Mouse (Mus musculus) hindbrain, embryonic 16.5 days (tissue): ENCODE measurements at regions not wholly inside any gene's neighbourhood (a gene's known extent, or its start where the extent isn't known, plus 50 kb on each side); places are given as distances from the start of the nearest gene placed in this dataset.

ENCODE experiments used
- ATAC-seq: fragments of 200-750 bp; cut with Nextera tagmentation; 2 replicates; pipeline ENCODE4 v1.8.0; 2017; ENCODE audit warnings: moderate TSS enrichment, moderate library complexity
- H3K27ac ChIP-seq: fragments of 300-500 bp; sonication (generic); 2 replicates; pipeline ENCODE4 v1.5.1; 2014; ENCODE audit warnings: low read depth, mild to moderate bottlenecking, control low read depth, low read length, moderate library complexity
- H3K27me3 ChIP-seq: fragments of 300-500 bp; sonication (generic); replicated peaks from 2 replicates; pipeline ENCODE4 v1.6.1; 2014; ENCODE audit warnings: low read length; ENCODE audit not compliant: control insufficient read depth, insufficient read depth
- H3K36me3 ChIP-seq: fragments of 300-500 bp; sonication (generic); 2 replicates; pipeline ENCODE4 v1.6.1; 2014; ENCODE audit warnings: mild to moderate bottlenecking, low read length, moderate library complexity, mixed read lengths; ENCODE audit not compliant: control insufficient read depth, insufficient read depth
- H3K4me1 ChIP-seq: fragments of 300-500 bp; sonication (generic); 2 replicates; pipeline ENCODE4 v1.6.1; 2014; ENCODE audit warnings: low read depth, low read length; ENCODE audit not compliant: control insufficient read depth, insufficient read depth
- H3K4me2 ChIP-seq: fragments of 300-500 bp; sonication (generic); 2 replicates; pipeline ENCODE4 v1.6.1; 2014; ENCODE audit warnings: mild to moderate bottlenecking, low read length, control low read depth, moderate library complexity
- H3K4me3 ChIP-seq: fragments of 300-500 bp; sonication (generic); 2 replicates; pipeline ENCODE4 v1.5.1; 2014; ENCODE audit warnings: mild to moderate bottlenecking, low read length, control low read depth, moderate library complexity
- H3K9ac ChIP-seq: fragments of 300-500 bp; sonication (generic); 2 replicates; pipeline ENCODE4 v1.6.1; 2014; ENCODE audit warnings: low read depth, mild to moderate bottlenecking, control low read depth, low read length, moderate library complexity
- H3K9me3 ChIP-seq: fragments of 300-500 bp; sonication (generic); 2 replicates; pipeline ENCODE4 v1.6.1; 2014; ENCODE audit warnings: mild to moderate bottlenecking, low read length, moderate library complexity; ENCODE audit not compliant: control insufficient read depth
- WGBS: fragments of 180-500 bp; shearing (Covaris S2); extraction: QIAGEN DNeasy Blood & Tissue Kit; methylation state at CpG from one replicate; pipeline ENCODE4 v1.1.7; 2014; 5-methylcytosine and 5-hydroxymethylcytosine counted together

GRCm38 (mm10) chr13:14898495-14898894 is 268.5 kb downstream of the AW209491 start:
- Histone ChIP-seq H3K27ac (no peak overlapping the region), H3K27me3 (no peaks in the 10 kb centered on the region), H3K36me3 (no peaks in the 10 kb centered on the region), H3K9me3 (no peaks in the 10 kb centered on the region), H3K9ac (no peak overlapping the region), H3K4me2 (no peak overlapping the region), H3K4me3 (no peak overlapping the region), H3K4me1 (no peaks in the 10 kb centered on the region)
- no peak for ATAC-seq
- 79% methylated on average over 1 of the region's 1 CpGs for WGBS

GRCm38 (mm10) chr13:14930137-14930785 is 300.3 kb downstream of the AW209491 start:
- H3K4me3 ChIP-seq: no peak overlapping the region
- ATAC-seq: no peak
- H3K9me3 ChIP-seq: no peaks in the 10 kb centered on the region
- H3K27me3 ChIP-seq: no peaks in the 10 kb centered on the region
- WGBS: 94% methylated on average over 3 of the region's 3 CpGs
- no peak overlapping the region for H3K9ac ChIP-seq
- H3K36me3 ChIP-seq: no peaks in the 10 kb centered on the region
- H3K4me2 ChIP-seq: no peak overlapping the region
- H3K27ac ChIP-seq: no peak overlapping the region
- H3K4me1 ChIP-seq: no peaks in the 10 kb centered on the region

DNA sequence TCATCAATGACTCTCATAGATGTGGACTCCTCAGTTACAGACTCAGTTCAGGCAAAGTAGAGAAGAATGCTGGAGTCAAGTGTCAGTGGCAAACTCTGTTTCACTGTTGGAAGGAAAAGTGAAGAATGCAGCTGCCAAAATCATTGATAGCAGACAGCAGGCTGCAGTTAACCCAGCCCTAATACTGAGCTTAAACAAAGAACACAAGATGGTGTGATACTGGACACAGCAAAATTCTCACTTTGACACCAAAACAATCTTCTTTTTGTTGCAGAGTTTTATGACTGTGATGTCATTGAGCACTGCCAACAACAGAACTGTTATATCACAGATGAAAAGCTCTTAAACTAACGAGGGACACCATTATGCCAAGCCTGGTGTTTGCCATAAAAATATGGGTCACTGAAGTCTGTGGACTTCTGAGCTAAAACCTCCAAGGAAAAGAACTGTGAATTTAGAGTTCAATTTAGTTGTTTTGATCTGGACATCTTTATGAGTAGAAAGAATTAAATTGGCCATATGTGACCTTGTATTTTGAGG is 336.3 kb downstream of the AW209491 start:
- H3K4me3 ChIP-seq: no peak overlapping the region
- no peaks in the 10 kb centered on the region for H3K27me3 ChIP-seq
- no peak overlapping the region for H3K9ac ChIP-seq
- H3K4me1 ChIP-seq: no peaks in the 10 kb centered on the region
- H3K36me3 ChIP-seq: no peaks in the 10 kb centered on the region
- WGBS: 71% methylated on average over 1 of the region's 1 CpGs
- no peak overlapping the region for H3K4me2 ChIP-seq
- H3K9me3 ChIP-seq: no peaks in the 10 kb centered on the region
- no peak for ATAC-seq
- no peak overlapping the region for H3K27ac ChIP-seq

GRCm38 (mm10) chr13:15002700-15003099 is 372.7 kb downstream of the AW209491 start:
- Histone ChIP-seq H3K4me1 (no peaks in the 10 kb centered on the region), H3K36me3 (no peaks in the 10 kb centered on the region), H3K4me3 (no peak overlapping the region), H3K9ac (no peak overlapping the region), H3K4me2 (no peak overlapping the region), H3K27me3 (no peaks in the 10 kb centered on the region), H3K27ac (no peak overlapping the region), H3K9me3 (no peaks in the 10 kb centered on the region)
- ATAC-seq: no peak
- WGBS: 93% methylated on average over 3 of the region's 3 CpGs

DNA sequence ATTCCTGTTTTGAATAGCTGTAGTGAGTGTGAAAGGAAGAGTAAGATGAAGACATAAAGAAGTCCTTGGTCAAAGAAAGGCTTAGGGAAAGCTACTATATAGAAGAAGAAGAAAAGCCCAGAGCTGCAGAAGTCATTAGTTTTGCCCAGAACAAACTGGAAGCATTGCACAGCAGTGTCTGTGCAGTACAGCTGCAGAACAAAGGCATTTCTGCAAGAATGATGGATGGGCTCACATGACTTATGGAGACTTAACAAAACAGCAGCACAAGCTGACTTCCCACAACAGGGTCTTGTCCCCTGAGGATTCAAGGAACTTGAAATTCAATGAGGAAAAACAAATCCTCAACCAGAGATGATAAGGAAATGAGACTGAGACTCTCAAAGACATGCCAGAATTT is 381.7 kb downstream of the AW209491 start:
- H3K27ac ChIP-seq: no peak overlapping the region
- H3K9me3 ChIP-seq: no peaks in the 10 kb centered on the region
- no peak overlapping the region for H3K4me3 ChIP-seq
- ATAC-seq: no peak
- no peak overlapping the region for H3K4me2 ChIP-seq
- no peaks in the 10 kb centered on the region for H3K4me1 ChIP-seq
- H3K36me3 ChIP-seq: no peaks in the 10 kb centered on the region
- H3K9ac ChIP-seq: no peak overlapping the region
- H3K27me3 ChIP-seq: no peaks in the 10 kb centered on the region

DNA sequence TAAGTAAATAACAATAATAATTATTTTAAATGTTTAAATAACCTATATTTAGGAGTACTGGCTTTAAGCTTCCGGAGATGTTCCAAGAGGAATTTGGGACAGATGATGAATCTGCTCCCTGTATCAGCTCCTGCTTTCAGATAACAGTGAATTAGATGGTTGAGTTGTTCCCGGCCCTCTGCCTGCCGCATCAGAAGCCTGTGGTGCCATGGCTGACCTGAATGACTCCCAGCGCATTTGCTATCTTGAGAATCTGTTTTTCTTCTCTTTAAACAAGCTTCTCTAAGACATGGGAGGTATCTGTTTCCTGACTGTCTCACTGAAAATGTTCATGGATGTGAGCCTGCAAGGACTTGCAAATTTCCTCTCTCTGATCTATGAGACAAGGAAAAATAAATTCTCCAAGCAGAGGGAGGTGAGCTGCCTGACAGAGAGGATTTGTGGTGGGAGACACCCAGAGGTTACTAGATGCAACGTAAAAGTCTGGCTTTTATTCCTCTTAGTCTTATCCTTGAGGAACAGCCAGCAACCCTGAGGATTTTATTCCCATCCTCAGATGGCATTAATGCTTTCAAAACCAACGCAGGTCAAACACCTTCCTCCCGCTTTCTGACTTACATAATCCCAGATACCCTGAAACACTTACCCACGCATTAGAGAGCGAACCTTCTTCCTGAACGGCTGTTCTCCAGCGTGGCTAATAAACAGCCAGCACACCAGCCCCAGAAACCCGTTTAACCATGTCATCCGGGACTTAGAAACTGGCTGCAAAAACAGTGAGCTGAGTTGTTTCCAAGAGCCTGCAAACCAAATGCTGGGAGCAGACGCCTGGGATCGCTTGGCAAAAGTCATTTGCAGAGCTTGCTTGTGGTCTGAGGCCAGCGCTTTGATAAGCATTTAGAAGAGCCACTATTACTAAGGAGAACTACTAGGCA is 389.1 kb downstream of the AW209491 start:
- no peak overlapping the region for H3K9ac ChIP-seq
- H3K9me3 ChIP-seq: no peaks in the 10 kb centered on the region
- ATAC-seq: no peak
- H3K4me1 ChIP-seq: no peaks in the 10 kb centered on the region
- no peaks in the 10 kb centered on the region for H3K27me3 ChIP-seq
- H3K27ac ChIP-seq: no peak overlapping the region
- no peak overlapping the region for H3K4me3 ChIP-seq
- H3K36me3 ChIP-seq: no peaks in the 10 kb centered on the region
- H3K4me2 ChIP-seq: no peak overlapping the region
- 71% methylated on average over 16 of the region's 16 CpGs for WGBS

GRCm38 (mm10) chr13:15026601-15027000 is 396.6 kb downstream of the AW209491 start:
- H3K4me3 ChIP-seq: no peak overlapping the region
- H3K27me3 ChIP-seq: no peaks in the 10 kb centered on the region
- no peak overlapping the region for H3K27ac ChIP-seq
- no peaks in the 10 kb centered on the region for H3K4me1 ChIP-seq
- H3K4me2 ChIP-seq: no peak overlapping the region
- 85% methylated on average over 2 of the region's 2 CpGs for WGBS
- H3K9me3 ChIP-seq: no peaks in the 10 kb centered on the region
- no peak overlapping the region for H3K9ac ChIP-seq
- no peaks in the 10 kb centered on the region for H3K36me3 ChIP-seq
- ATAC-seq: no peak

- H3K9ac ChIP-seq: no peak overlapping the region
- no peak overlapping the region; the same call in 1 of the 2 replicates for H3K27ac ChIP-seq
- WGBS: 54% methylated on average over 4 of the region's 4 CpGs
- H3K9me3 ChIP-seq: no peaks in the 10 kb centered on the region
- no peak overlapping the region for H3K4me3 ChIP-seq
- no peak overlapping the region for H3K4me2 ChIP-seq
- H3K4me1 ChIP-seq: no peaks in the 10 kb centered on the region
- peak; percentile 87 for ATAC-seq
- H3K36me3 ChIP-seq: no peaks in the 10 kb centered on the region
- H3K27me3 ChIP-seq: no peaks in the 10 kb centered on the region
Measured at GRCm38 (mm10) chr13:15052667-15053375, 410.2 kb upstream of the Gli3 start.

DNA sequence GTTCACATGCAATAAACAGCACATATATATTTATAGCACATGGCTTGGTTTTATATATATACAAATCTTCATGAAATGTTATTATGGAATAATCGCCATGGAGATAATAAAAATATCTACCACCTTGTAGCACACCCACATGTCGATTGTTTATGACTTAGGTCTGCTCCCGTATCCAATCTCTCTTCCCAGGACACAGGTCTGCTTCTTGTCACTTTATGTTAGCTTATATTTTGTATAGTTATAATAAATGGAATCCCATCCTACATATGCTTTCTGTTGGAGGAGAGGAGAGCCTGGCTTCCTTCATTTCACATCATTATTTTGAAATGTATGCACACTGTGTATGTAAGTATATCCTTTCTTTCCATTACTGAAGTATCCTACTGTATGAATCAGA is 408.3 kb upstream of the Gli3 start:
- WGBS: 94% methylated on average over 3 of the region's 3 CpGs
- Histone ChIP-seq H3K4me3 (no peak overlapping the region), H3K9me3 (no peaks in the 10 kb centered on the region), H3K4me1 (no peaks in the 10 kb centered on the region), H3K9ac (no peak overlapping the region), H3K36me3 (no peaks in the 10 kb centered on the region), H3K27ac (no peak overlapping the region), H3K27me3 (no peaks in the 10 kb centered on the region), H3K4me2 (no peak overlapping the region)
- no peak for ATAC-seq
